Mouse (Mus musculus) heart, adult 2 months (tissue): ENCODE measurements at regions not wholly inside any gene's neighbourhood (a gene's known extent, or its start where the extent isn't known, plus 50 kb on each side); places are given as distances from the start of the nearest gene placed in this dataset.

Experiments
- DNase-seq, 2 experiments: peaks; one replicate each; pipeline ENCODE4 v3.0.0; 2021
- H3K27ac ChIP-seq: fragments of 200-600 bp; 2 replicates; pipeline ENCODE4 v1.8.1; 2022
- H3K27me3 ChIP-seq: fragments of 200-500 bp; 2 replicates; pipeline ENCODE4 v1.6.1; 2012; ENCODE audit warnings: mild to moderate bottlenecking, low read length, inconsistent platforms, mixed read lengths; ENCODE audit not compliant: control insufficient read depth, insufficient read depth
- H3K36me3 ChIP-seq: fragments of 200-500 bp; 2 replicates; pipeline ENCODE4 v1.6.1; 2012; ENCODE audit warnings: low read length, inconsistent platforms; ENCODE audit not compliant: control insufficient read depth, insufficient read depth
- H3K4me1 ChIP-seq: fragments of 200-500 bp; 2 replicates; pipeline ENCODE4 v1.6.1; 2011; ENCODE audit warnings: low read length; ENCODE audit not compliant: control insufficient read depth, insufficient read depth
- H3K4me3 ChIP-seq: fragments of 200-600 bp; 2 replicates; pipeline ENCODE4 v1.8.1; 2022
- H3K79me2 ChIP-seq: fragments of 200-500 bp; replicated peaks from 2 replicates; pipeline ENCODE4 v1.6.1; 2012; ENCODE audit warnings: mild to moderate bottlenecking, inconsistent platforms, low read length, moderate library complexity, mixed read lengths; ENCODE audit not compliant: control insufficient read depth, insufficient read depth
- H3K9ac ChIP-seq: fragments of 200-500 bp; 2 replicates; pipeline ENCODE4 v1.6.1; 2012; ENCODE audit warnings: low read depth, mild to moderate bottlenecking, control low read depth, inconsistent platforms, low read length, mixed read lengths
- CTCF ChIP-seq: fragments of 200-600 bp; IDR thresholded peaks from 2 replicates; pipeline ENCODE4 v1.8.1; 2022; ENCODE audit warnings: antibody characterized with exemption, mild to moderate bottlenecking, moderate library complexity
- EP300 ChIP-seq: fragments of 200-500 bp; IDR thresholded peaks from 2 replicates; pipeline ENCODE4 v1.6.1; 2011; ENCODE audit warnings: low read depth, low read length, control low read depth; ENCODE audit not compliant: insufficient read depth
- POLR2A ChIP-seq: fragments of 200-500 bp; IDR thresholded peaks from 2 replicates; pipeline ENCODE4 v1.6.1; 2011; ENCODE audit warnings: mild to moderate bottlenecking, low read depth, low read length, control low read depth; ENCODE audit not compliant: insufficient read depth
- WGBS: fragments of 180-500 bp; shearing (Covaris S2); methylation state at CpG from one replicate; pipeline ENCODE4 v1.1.7; 2018; 5-methylcytosine and 5-hydroxymethylcytosine counted together
- intact Hi-C: fragments of 180-260 bp; cut with DNase I; formaldehyde crosslinking; loops from one replicate; pipeline ENCODE4 v1.15.1; 2025

DNA sequence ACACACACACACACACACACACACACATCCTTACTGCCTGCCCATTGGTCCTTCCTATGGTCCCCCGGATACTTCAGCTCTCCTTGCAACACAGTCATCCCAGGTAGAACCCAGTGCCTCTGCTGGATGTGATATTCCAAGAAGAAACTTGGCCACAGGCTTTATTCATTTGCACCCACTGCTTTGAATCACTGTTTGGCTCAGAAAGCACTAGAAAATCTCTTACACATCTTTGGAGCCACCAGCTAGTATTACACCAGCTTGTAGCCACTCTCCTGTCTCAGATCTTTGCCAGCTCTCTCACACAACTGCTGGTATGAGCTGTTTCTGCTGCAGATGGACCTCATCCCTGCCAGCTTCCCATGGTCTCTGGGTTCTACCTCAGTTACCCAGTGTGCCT is 57.7 kb upstream of the Gm21915 start:
- Histone ChIP-seq H3K4me1 (peaks cover 3% of the 10 kb centered on the region), H3K27me3 (no peaks in the 10 kb centered on the region; the same call in 1 of the 2 replicates), H3K9ac (no peak overlapping the region), H3K27ac (no peak overlapping the region), H3K79me2 (no peaks in the 10 kb centered on the region), H3K36me3 (no peaks in the 10 kb centered on the region), H3K4me3 (no peak overlapping the region)
- TF ChIP-seq EP300 (no peak), CTCF (no peak), POLR2A (no peak)
- intact Hi-C loops: no loop called here
- DNase-seq: no peak
- 96% methylated on average over 1 of the region's 1 CpGs for WGBS

DNA sequence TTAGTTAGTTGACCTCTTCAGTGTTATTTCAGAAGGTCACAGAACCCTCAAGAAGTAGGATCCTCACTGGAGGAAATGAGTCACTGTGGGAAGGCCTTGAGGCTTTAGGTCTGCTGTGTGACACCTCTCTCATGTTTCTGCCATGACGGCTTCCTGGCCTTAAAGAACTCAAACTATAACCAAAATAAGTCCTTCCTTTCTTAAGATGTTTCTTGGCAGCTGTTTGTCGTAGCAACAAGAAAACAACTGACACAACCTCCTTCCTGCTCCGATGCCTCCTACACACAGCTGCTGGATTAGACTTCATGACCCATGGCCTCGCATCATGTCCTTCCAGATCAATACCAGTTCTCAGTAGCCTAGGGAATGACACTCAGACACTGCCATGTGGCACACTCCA is 58.1 kb upstream of the Gm21915 start:
- no peak overlapping the region for H3K4me3 ChIP-seq
- no peaks in the 10 kb centered on the region; the same call in 1 of the 2 replicates for H3K27me3 ChIP-seq
- no peaks in the 10 kb centered on the region for H3K79me2 ChIP-seq
- DNase-seq: no peak
- WGBS: 54% methylated on average over 4 of the region's 4 CpGs
- no peaks in the 10 kb centered on the region for H3K36me3 ChIP-seq
- no peak overlapping the region for H3K9ac ChIP-seq
- no peak overlapping the region for H3K27ac ChIP-seq
- intact Hi-C loops: no loop called here
- peaks cover 3% of the 10 kb centered on the region for H3K4me1 ChIP-seq
- TF ChIP-seq POLR2A: no peak

DNA sequence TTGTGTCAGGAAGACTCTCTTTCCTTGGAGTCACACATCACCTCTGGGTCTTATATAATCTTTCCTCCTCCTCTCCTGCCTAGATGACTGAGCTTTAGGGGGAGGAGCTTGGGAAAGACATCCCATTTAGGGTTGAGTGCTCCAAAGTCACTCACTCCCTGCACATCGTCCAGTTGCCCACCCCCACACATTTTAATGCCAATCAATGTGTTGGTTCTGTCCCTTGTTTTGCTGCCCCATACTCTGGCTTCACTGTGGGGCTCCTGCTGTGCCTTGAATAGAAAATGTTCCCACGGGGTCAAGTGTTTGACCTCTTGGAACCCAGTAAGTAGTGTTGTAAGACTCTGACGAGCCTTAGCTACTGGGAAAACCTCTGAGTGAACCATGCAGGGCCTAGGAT is 58.8 kb upstream of the Gm21915 start:
- intact Hi-C loops: no loop called here

DNA sequence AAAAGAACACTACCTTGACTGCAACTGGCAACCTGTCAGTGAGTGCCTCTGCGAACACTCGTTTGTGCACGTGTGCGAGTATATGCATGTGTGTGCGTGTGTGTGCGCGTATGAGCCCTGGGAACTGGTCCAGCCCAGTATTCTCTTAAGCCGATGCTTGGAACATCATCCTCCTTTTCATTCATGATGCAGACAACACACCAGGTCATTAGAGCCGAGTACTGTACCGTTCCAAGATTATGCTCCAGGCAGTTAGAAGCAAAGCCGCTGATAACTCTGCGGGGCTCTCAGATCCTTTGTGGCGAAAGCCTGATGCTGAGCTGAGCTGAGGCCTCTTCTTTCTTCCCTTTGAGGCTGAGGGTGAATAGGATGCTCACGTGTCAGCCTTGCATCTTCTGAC is 61.8 kb upstream of the Gm21915 start:
- Histone ChIP-seq H3K9ac (no peak overlapping the region), H3K36me3 (no peaks in the 10 kb centered on the region), H3K79me2 (no peaks in the 10 kb centered on the region), H3K4me3 (no peak overlapping the region), H3K27ac (no peak overlapping the region), H3K27me3 (no peaks in the 10 kb centered on the region), H3K4me1 (no peaks in the 10 kb centered on the region)
- intact Hi-C loops: no loop called here
- TF ChIP-seq POLR2A: no peak
- no peak for TF ChIP-seq CTCF
- TF ChIP-seq EP300: no peak
- no peak for DNase-seq
- 84% methylated on average over 14 of the region's 14 CpGs for WGBS

More for the DNA sequence above, 58.8 kb upstream of the Gm21915 start:
- no peak for DNase-seq
- no peaks in the 10 kb centered on the region for H3K4me1 ChIP-seq
- H3K9ac ChIP-seq: no peak overlapping the region
- no peaks in the 10 kb centered on the region for H3K27me3 ChIP-seq
- H3K4me3 ChIP-seq: no peak overlapping the region
- H3K27ac ChIP-seq: no peak overlapping the region
- H3K79me2 ChIP-seq: no peaks in the 10 kb centered on the region
- H3K36me3 ChIP-seq: no peaks in the 10 kb centered on the region
- no peak for TF ChIP-seq POLR2A
- no peak for TF ChIP-seq CTCF
- WGBS: 87% methylated on average over 3 of the region's 3 CpGs

DNA sequence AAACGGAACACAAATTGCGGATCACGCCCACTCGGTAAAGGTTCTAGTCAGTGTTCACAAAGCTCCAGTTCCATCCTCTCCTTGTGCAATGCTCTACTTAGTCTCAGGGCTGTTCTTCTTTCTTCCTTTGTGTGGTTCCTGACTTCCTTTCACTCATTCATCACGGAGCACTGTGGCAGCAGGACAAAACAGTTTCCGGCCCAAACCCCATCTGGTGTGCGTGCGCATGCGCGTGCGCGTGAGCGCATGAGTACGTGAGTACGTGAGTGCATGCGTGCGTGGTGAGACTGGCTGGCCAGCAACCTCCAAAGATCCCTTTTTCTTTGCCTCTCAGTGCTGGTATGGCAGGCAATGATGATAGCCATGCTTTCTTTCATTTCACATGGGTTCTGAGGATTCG is 62.5 kb upstream of the Gm21915 start:
- Histone ChIP-seq H3K36me3 (no peaks in the 10 kb centered on the region), H3K4me1 (no peaks in the 10 kb centered on the region), H3K4me3 (no peak overlapping the region), H3K27ac (no peak overlapping the region), H3K27me3 (no peaks in the 10 kb centered on the region), H3K9ac (no peak overlapping the region), H3K79me2 (no peaks in the 10 kb centered on the region)
- no peak for TF ChIP-seq EP300
- no peak for TF ChIP-seq CTCF
- TF ChIP-seq POLR2A: no peak
- WGBS: 90% methylated on average over 18 of the region's 18 CpGs
- no peak for DNase-seq
- intact Hi-C loops: no loop called here

DNA sequence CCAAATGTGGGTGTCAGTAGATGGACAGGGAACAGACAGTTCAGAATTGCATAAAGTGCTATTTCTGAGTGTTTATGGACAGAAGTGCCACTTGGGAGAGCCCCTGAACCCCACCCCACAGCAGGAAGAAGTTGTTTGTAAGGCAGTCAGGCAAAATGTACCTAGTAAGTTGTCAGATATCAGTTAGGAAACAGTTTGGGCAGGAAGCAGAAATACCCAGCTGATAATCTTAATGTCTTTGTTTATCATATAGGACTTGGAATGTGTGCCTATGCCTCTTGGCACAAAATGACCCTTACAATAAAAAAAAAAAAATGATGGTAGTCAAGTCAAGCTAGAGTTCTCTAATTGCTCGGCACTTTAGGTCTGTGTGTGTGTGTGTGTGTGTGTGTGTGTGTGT is 66.9 kb upstream of the Gm21915 start:
- Histone ChIP-seq H3K9ac (no peak overlapping the region), H3K27ac (no peak overlapping the region), H3K36me3 (no peaks in the 10 kb centered on the region), H3K27me3 (no peaks in the 10 kb centered on the region), H3K4me3 (no peak overlapping the region), H3K4me1 (no peaks in the 10 kb centered on the region), H3K79me2 (no peaks in the 10 kb centered on the region)
- intact Hi-C loops: no loop called here
- TF ChIP-seq POLR2A (no peak), EP300 (no peak)
- no peak for DNase-seq
- 54% methylated on average over 1 of the region's 1 CpGs for WGBS
